Mouse (Mus musculus): ENCODE results near the gene Sebox. TPM values are rescaled to one million over a fixed set of nuclear protein-coding genes. Genes with fewer than 3 reads are reported as not detected.

The Sebox gene
- polyA plus RNA-seq, 1 experiment from 2014 or later = not detected

GRCm38 (mm10) chr11:78467515-78467914 is 35.7 kb upstream of the Sebox start:
- peaks cover 21% of the 10 kb centered on the region for H3K36me3 ChIP-seq
- H3K4me1 ChIP-seq (replicated peaks) = peaks cover 15% of the 10 kb centered on the region
- H3K4me3 ChIP-seq (replicated peaks) = no peak overlapping the region
- H3K9me3 ChIP-seq = no peaks in the 10 kb centered on the region
- H3K27me3 ChIP-seq = no peaks in the 10 kb centered on the region
- H3K27ac ChIP-seq = no peak overlapping the region
- H3K4me2 ChIP-seq (replicated peaks) = no peak overlapping the region
- no peak for ATAC-seq
- WGBS = 90% methylated on average over 7 of the region's 7 CpGs
- H3K9ac ChIP-seq (replicated peaks) = no peak overlapping the region

DNA sequence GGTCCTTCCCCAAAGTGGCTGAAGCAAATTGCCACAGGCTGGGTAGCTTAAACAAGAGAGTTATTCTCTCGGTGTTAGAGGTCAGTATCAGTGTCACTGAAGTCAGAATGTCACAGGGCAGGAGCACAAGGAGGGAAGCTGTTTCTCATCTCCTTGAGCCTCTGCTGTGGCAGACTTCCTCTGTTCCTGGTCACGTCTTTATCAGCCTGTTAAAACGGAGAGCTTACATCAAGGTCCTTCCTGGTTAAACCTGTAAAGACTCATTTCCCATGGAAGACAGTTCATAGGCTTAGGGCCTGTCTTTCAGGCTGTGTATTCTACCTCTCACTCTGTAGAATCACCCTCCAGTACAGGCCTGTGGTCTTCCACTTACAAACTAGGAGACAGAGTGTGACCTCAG is 35.3 kb upstream of the Sebox start:
- Histone ChIP-seq H3K9me3 (no peaks in the 10 kb centered on the region), H3K27me3 (no peaks in the 10 kb centered on the region), H3K36me3 (peaks cover 25% of the 10 kb centered on the region), H3K27ac (no peak overlapping the region), H3K4me1 (replicated peaks) (peaks cover 15% of the 10 kb centered on the region), H3K4me3 (replicated peaks) (no peak overlapping the region), H3K9ac (replicated peaks) (no peak overlapping the region), H3K4me2 (replicated peaks) (no peak overlapping the region)
- ATAC-seq = no peak
- 72% methylated on average over 3 of the region's 3 CpGs for WGBS

- Histone ChIP-seq H3K27me3 (no peaks in the 10 kb centered on the region), H3K36me3 (peaks cover 51% of the 10 kb centered on the region), H3K9ac (replicated peaks) (no peak overlapping the region), H3K4me2 (replicated peaks) (no peak overlapping the region), H3K4me3 (replicated peaks) (no peak overlapping the region), H3K4me1 (replicated peaks) (peaks cover 3% of the 10 kb centered on the region), H3K27ac (no peak overlapping the region), H3K9me3 (no peaks in the 10 kb centered on the region)
- ATAC-seq = no peak
- WGBS = 95% methylated on average over 10 of the region's 10 CpGs
Measured at GRCm38 (mm10) chr11:78471326-78472103, 31.7 kb upstream of the Sebox start.

- ATAC-seq = no peak
- Histone ChIP-seq H3K9ac (replicated peaks) (no peak overlapping the region), H3K4me1 (replicated peaks) (no peaks in the 10 kb centered on the region), H3K9me3 (no peaks in the 10 kb centered on the region), H3K4me2 (replicated peaks) (no peak overlapping the region), H3K27ac (no peak overlapping the region), H3K27me3 (no peaks in the 10 kb centered on the region), H3K36me3 (peaks cover 69% of the 10 kb centered on the region), H3K4me3 (replicated peaks) (no peak overlapping the region)
- 79% methylated on average over 3 of the region's 3 CpGs for WGBS
Measured at GRCm38 (mm10) chr11:78475289-78475688, 28.0 kb upstream of the Sebox start.

DNA sequence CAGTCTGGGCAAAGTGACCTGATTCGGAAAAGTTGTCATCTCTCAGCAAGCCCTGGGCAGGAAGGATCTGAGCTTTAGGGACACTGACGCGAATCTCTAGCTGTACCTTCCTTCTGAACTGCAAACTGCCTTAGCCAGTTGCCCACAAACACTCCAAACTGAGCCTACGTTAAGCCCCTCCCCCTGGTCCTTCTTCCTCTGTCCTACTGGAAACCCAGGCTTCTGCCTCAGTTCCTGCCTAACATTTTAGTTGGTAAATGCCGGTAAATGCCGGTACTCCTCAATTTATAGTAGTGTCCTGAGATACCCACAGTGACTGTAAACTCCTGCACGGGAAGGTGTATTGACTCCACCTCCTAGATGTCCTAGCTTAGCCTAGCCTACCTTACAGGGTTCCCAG is 19.6 kb upstream of the Sebox start:
- WGBS = 65% methylated on average over 7 of the region's 7 CpGs
- 0 out of 2 replicates have a peak, but pooled peaks cover 3% of the 10 kb centered on the region for H3K4me1 ChIP-seq (replicated peaks)
- H3K27ac ChIP-seq = no peak overlapping the region
- H3K4me2 ChIP-seq (replicated peaks) = no peak overlapping the region
- H3K27me3 ChIP-seq = peaks cover 13% of the 10 kb centered on the region
- ATAC-seq = no peak
- no peak overlapping the region for H3K4me3 ChIP-seq (replicated peaks)
- no peaks in the 10 kb centered on the region for H3K9me3 ChIP-seq
- no peak overlapping the region for H3K9ac ChIP-seq (replicated peaks)
- peaks cover 79% of the 10 kb centered on the region for H3K36me3 ChIP-seq

GRCm38 (mm10) chr11:78488168-78488567 is 15.1 kb upstream of the Sebox start:
- no peak for ATAC-seq
- 0 out of 2 replicates have a peak overlapping the region, but pooled peaks have one; percentile 28 for H3K9ac ChIP-seq (replicated peaks)
- no peak overlapping the region for H3K27ac ChIP-seq
- H3K9me3 ChIP-seq = no peaks in the 10 kb centered on the region
- H3K4me2 ChIP-seq (replicated peaks) = no peak overlapping the region
- H3K27me3 ChIP-seq = peaks cover 46% of the 10 kb centered on the region
- WGBS = 4% methylated on average over 8 of the region's 8 CpGs
- peaks cover 45% of the 10 kb centered on the region for H3K36me3 ChIP-seq
- no peak overlapping the region for H3K4me3 ChIP-seq (replicated peaks)
- H3K4me1 ChIP-seq (replicated peaks) = peaks cover 17% of the 10 kb centered on the region

GRCm38 (mm10) chr11:78490781-78491241 is 12.4 kb upstream of the Sebox start:
- H3K4me2 ChIP-seq (replicated peaks) = peak overlapping the region; percentile 54
- peaks cover 24% of the 10 kb centered on the region for H3K36me3 ChIP-seq
- peak overlapping the region; percentile 54 for H3K9ac ChIP-seq (replicated peaks)
- H3K27me3 ChIP-seq = peaks cover 46% of the 10 kb centered on the region
- H3K4me3 ChIP-seq (replicated peaks) = peak overlapping the region; percentile 26
- WGBS = 7% methylated on average over 48 of the region's 48 CpGs
- H3K4me1 ChIP-seq (replicated peaks) = peaks cover 35% of the 10 kb centered on the region
- H3K27ac ChIP-seq = no peak overlapping the region
- ATAC-seq = peak; percentile 91
- no peaks in the 10 kb centered on the region for H3K9me3 ChIP-seq

GRCm38 (mm10) chr11:78495904-78496303 is 7.3 kb upstream of the Sebox start:
- H3K27ac ChIP-seq = no peak overlapping the region
- H3K9me3 ChIP-seq = no peaks in the 10 kb centered on the region
- H3K4me1 ChIP-seq (replicated peaks) = peaks cover 46% of the 10 kb centered on the region
- H3K4me2 ChIP-seq (replicated peaks) = peak overlapping the region; percentile 77
- H3K27me3 ChIP-seq = peaks cover 26% of the 10 kb centered on the region
- H3K9ac ChIP-seq (replicated peaks) = peak overlapping the region; percentile 77
- no peaks in the 10 kb centered on the region for H3K36me3 ChIP-seq
- ATAC-seq = no peak
- WGBS = 9% methylated on average over 6 of the region's 6 CpGs
- H3K4me3 ChIP-seq (replicated peaks) = peak overlapping the region; percentile 88

DNA sequence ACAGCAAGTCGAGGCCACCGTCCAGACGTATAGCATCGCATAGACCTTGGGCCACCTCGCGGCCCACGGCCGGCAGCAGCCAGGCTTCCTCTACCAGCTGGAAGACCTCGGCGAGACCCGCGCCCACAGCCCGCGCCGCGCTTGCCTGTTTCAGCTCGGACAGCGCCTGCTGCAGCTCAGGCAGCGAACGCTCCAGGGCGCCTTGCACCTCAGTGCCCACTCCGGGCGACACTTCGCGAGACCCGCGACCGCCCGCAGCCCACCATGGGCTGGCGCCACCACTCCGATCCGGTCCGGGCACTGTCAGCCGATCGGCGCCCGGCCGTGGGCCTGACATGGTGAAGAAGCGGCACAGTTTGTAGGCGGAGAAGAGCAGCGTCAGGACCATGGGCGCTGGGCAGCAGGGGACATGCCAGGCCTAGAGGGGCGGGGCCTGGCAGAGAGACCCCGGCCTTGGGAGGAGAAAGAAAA is 6.1 kb upstream of the Sebox start:
- H3K4me2 ChIP-seq (replicated peaks) = peak overlapping the region; percentile 77
- peaks cover 16% of the 10 kb centered on the region; the same call in 1 of the 2 replicates for H3K27me3 ChIP-seq
- ATAC-seq = peak; percentile 82
- H3K4me1 ChIP-seq (replicated peaks) = peaks cover 41% of the 10 kb centered on the region
- H3K4me3 ChIP-seq (replicated peaks) = peak overlapping the region; percentile 88
- no peaks in the 10 kb centered on the region for H3K9me3 ChIP-seq
- under 1% methylated on average over 44 of the region's 44 CpGs for WGBS
- peak overlapping the region; percentile 77 for H3K9ac ChIP-seq (replicated peaks)
- H3K27ac ChIP-seq = peak overlapping the region; percentile 95
- H3K36me3 ChIP-seq = no peaks in the 10 kb centered on the region

DNA sequence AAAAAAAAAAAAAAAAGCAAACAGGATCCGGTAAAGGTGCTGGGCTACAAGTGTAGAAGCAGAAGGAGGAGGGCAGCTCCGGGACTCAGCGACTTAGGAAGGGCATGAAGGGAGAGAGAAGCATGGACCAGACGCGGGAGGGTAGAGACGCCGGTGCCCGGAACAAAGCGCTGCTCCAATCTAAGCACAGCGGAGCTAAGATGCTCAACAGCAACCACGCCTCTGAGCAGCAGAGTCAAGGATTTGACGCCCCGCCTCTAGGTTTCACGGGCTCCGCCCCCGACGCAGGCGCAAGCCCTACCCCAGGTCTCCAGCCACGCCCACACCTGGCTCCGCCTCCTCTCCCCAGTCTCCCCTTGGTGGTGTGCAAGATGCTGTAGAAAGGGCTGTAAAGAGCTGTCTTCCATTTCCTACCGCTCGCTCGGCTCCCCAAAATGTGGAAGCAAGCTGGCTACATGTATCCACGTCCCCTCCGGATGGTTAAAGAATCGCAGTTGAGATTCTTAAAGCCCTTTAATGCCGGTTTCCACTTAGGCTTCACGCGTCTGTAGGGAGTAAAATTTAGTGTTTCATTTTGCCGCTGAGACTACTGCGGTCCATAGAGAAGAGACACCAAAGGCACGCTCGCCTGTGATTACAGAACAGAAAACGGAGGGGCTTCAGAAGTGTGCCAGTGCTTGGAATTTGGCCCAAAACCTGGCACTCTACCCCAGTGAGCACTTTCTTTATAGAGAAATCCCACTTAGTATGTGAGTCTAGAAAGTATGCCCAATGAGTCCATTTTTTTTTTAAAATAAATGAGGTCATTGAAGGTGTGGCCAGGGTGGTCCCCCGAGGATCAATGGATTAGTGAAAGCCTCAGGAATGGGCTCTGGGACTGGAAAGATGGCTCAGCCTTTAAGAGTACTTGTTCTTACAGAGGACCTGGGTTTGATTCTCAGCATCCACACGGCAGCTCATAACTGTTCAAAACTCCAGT is 5.4 kb upstream of the Sebox start, which contains the start of gene Sarm1:
Gene Sarm1 (minus strand): TSS at position 211 of the 979 bp plus-strand sequence.
- Histone ChIP-seq H3K27me3 (peaks cover 16% of the 10 kb centered on the region; the same call in 1 of the 2 replicates), H3K36me3 (no peaks in the 10 kb centered on the region)
- 3% methylated on average over 36 of the region's 36 CpGs for WGBS

GRCm38 (mm10) chr11:78499004-78499403 is 4.2 kb upstream of the Sebox start, which contains the start of gene Vtn:
Vtn (plus strand) TSS chr11:78499091.
- H3K9me3 ChIP-seq = no peaks in the 10 kb centered on the region
- H3K4me3 ChIP-seq (replicated peaks) = peak within 1 kb of the TSS; percentile 88
- H3K4me2 ChIP-seq (replicated peaks) = peak within 1 kb of the TSS; percentile 77
- peaks cover 16% of the 10 kb centered on the region; the same call in 1 of the 2 replicates for H3K27me3 ChIP-seq
- ATAC-seq = no peak
- 46% methylated on average over 7 of the region's 7 CpGs for WGBS
- H3K9ac ChIP-seq (replicated peaks) = peak within 1 kb of the TSS; percentile 65
- H3K27ac ChIP-seq = peak within 1 kb of the TSS; percentile 95
- peaks cover 40% of the 10 kb centered on the region for H3K4me1 ChIP-seq (replicated peaks)
- H3K36me3 ChIP-seq = no peaks in the 10 kb centered on the region

More for the DNA sequence above, 5.4 kb upstream of the Sebox start, which contains the start of gene Sarm1:
- Histone ChIP-seq H3K27ac (peak within 1 kb of the TSS; percentile 95), H3K9ac (replicated peaks) (peak within 1 kb of the TSS; percentile 77), H3K4me1 (replicated peaks) (peaks cover 41% of the 10 kb centered on the region), H3K9me3 (no peaks in the 10 kb centered on the region), H3K4me2 (replicated peaks) (peak within 1 kb of the TSS; percentile 77), H3K4me3 (replicated peaks) (peak within 1 kb of the TSS; percentile 88)
- peak; percentile 96 for ATAC-seq

Measured in midbrain, embryonic 13.5 days (tissue).